In the genomic region with DNA sequence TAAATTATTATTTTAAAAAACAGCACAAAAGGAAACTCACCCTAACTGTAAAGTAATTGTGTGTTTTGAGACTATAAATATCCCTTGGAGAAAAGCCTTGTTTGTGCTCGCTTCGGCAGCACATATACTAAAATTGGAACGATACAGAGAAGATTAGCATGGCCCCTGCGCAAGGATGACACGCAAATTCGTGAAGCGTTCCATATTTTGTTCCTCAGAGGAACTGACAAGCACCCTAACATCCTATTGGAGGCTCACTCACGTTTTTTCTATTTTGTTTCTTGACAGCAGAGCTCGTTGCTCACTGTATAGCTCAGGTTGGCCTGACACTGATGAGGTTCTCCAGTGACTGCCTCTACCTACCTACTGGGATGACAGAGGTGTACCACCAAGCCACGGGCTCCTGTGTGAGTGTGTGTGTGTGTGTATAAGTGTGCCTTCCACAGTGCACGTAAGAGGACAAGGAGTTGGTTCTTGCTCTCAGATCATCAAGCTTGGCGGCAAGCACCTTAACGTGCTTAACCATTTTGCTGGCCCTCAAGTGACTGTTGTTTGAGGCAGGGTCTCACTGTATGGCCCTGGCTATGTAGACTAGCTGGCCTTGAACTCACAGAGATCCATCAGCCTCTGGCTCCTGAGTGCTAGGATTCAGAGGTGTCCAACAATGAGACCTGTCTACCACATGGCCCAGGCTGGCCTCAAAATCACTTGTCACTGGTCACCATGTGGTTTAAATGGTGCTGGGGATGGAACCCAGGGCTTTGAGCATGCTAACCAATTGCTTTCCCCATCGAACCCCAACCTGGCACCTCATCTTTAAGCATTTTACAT, we compare ENCODE assay signal across 7 mouse cellular contexts. TPM values are rescaled to one million over a fixed set of nuclear protein-coding genes. Genes with fewer than 3 reads are reported as not detected.
DNase-seq lines count a peak whose midpoint lies in the region; ATAC-seq and TF ChIP-seq lines count a peak whose summit lies in the region.

No protein-coding gene starts in this region.

- peak; percentile 27 for ATAC-seq in common myeloid progenitor, adult 5-6 weeks (replicated peaks; ENCODE audit: low read depth, poor library complexity, severe bottlenecking)

- H3K4me3 ChIP-seq in spleen, adult 2 months (ENCODE audit: extremely low read depth, insufficient read depth, insufficient read length), result peak overlapping the region; percentile 94; the same call in 1 of the 2 replicates
- H3K4me3 ChIP-seq in heart, embryonic 10.5 days, result peak overlapping the region; percentile 86
- peak overlapping the region; percentile 94 for H3K4me3 ChIP-seq in megakaryocyte, embryonic 14.5 days (replicated peaks)

- WGBS in spleen, adult 2 months, result 26% methylated on average over 14 of the region's 14 CpGs
- WGBS in heart, embryonic 10.5 days, result 25% methylated on average over 14 of the region's 14 CpGs

- no peaks in the 10 kb centered on the region for H3K27me3 ChIP-seq in spleen, adult 2 months (ENCODE audit: control insufficient read depth, insufficient read depth, low read length)
- H3K27me3 ChIP-seq in heart, embryonic 10.5 days (ENCODE audit: insufficient read depth, poor library complexity, severe bottlenecking), result no peaks in the 10 kb centered on the region
- no peaks in the 10 kb centered on the region for H3K27me3 ChIP-seq in megakaryocyte, embryonic 14.5 days (replicated peaks)

- peak overlapping the region; percentile 71 for H3K27ac ChIP-seq in spleen, adult 2 months (ENCODE audit: insufficient read depth, low read length)
- H3K27ac ChIP-seq in heart, embryonic 10.5 days, result peak overlapping the region; percentile 100

- TF ChIP-seq CTCF in spleen, adult 2 months (IDR thresholded peaks at IDR 0.05; ENCODE audit: extremely low read depth, insufficient read depth, insufficient read length, insufficient replicate concordance), result no peak

- H3K36me3 ChIP-seq in spleen, adult 2 months (ENCODE audit: control insufficient read depth, insufficient read depth, low read length), result peaks cover 15% of the 10 kb centered on the region
- H3K36me3 ChIP-seq in heart, embryonic 10.5 days, result peaks cover 63% of the 10 kb centered on the region
- peaks cover 79% of the 10 kb centered on the region for H3K36me3 ChIP-seq in megakaryocyte, embryonic 14.5 days (replicated peaks; ENCODE audit: low read length)

- no peak for DNase-seq in spleen, adult 2 months (ENCODE audit: low read depth in 1 of 2, low spot score in 2 of 2)
- DNase-seq in spleen, postnatal 10 days (ENCODE audit: low spot score in 2 of 2), result no peak
- DNase-seq in heart, embryonic 10.5 days (ENCODE audit: low spot score), result no peak
- DNase-seq in kidney, postnatal 10 days, result peak; percentile 50
- DNase-seq in ovary, postnatal 36 days (ENCODE audit: low spot score), result no peak

- H3K9me3 ChIP-seq in heart, embryonic 10.5 days, result no peaks in the 10 kb centered on the region
- no peaks in the 10 kb centered on the region; the same call in 1 of the 2 replicates for H3K9me3 ChIP-seq in megakaryocyte, embryonic 14.5 days

- peaks cover 5% of the 10 kb centered on the region; the same call in 1 of the 2 replicates for H3K4me1 ChIP-seq in spleen, adult 2 months (ENCODE audit: control insufficient read depth, insufficient read depth, insufficient read length)
- peaks cover 38% of the 10 kb centered on the region for H3K4me1 ChIP-seq in heart, embryonic 10.5 days
- peaks cover 67% of the 10 kb centered on the region for H3K4me1 ChIP-seq in megakaryocyte, embryonic 14.5 days

- no peak for TF ChIP-seq POLR2A in spleen, adult 2 months (IDR thresholded peaks at IDR 0.05; ENCODE audit: low read depth, low read length)

RNA-seq across cellular contexts. Expression of gene Med16, which starts 0.6 kb away (rescaled TPM):
- 46.4 and 73.7 TPM in 2 replicates for polyA plus RNA-seq in spleen, adult 2 months (2012; rRNA removed)
- total RNA-seq in common myeloid progenitor, adult 5-6 weeks (2017), result 17.3 and 19.3 TPM in 2 replicates
- polyA plus RNA-seq in heart, embryonic 10.5 days (2016; fragmentation: Nextera tagmentation; extraction: Ambion mirVana), result 51.9 and 54.4 TPM in 2 replicates
- polyA plus RNA-seq in megakaryocyte, embryonic 14.5 days (2012; ENCODE audit: insufficient read depth, low replicate concordance), result 32.2 and 85.7 TPM in 2 replicates

RNA-seq across cellular contexts. Expression of gene Gm26602, which starts 1.3 kb away (rescaled TPM):
- polyA plus RNA-seq in spleen, adult 2 months (2012; rRNA removed), result not detected in 2 replicates
- 7.0 and 11.2 TPM in 2 replicates for total RNA-seq in common myeloid progenitor, adult 5-6 weeks (2017)
- 1.4 and 4.0 TPM in 2 replicates for polyA plus RNA-seq in heart, embryonic 10.5 days (2016; fragmentation: Nextera tagmentation; extraction: Ambion mirVana)
- polyA plus RNA-seq in megakaryocyte, embryonic 14.5 days (2012; ENCODE audit: insufficient read depth, low replicate concordance), result not detected in 2 replicates

RNA-seq across cellular contexts. Expression of gene Kiss1r, which starts 7.5 kb away (rescaled TPM):
- 5.3 and 6.3 TPM in 2 replicates for polyA plus RNA-seq in spleen, adult 2 months (2012; rRNA removed)
- total RNA-seq in common myeloid progenitor, adult 5-6 weeks (2017), result 0.73 TPM in 1 of 2 replicates, not detected in the other
- 0.31 and 0.33 TPM in 2 replicates for polyA plus RNA-seq in heart, embryonic 10.5 days (2016; fragmentation: Nextera tagmentation; extraction: Ambion mirVana)
- polyA plus RNA-seq in megakaryocyte, embryonic 14.5 days (2012; ENCODE audit: insufficient read depth, low replicate concordance), result 2.7 and 4.5 TPM in 2 replicates

RNA-seq across cellular contexts. Expression of gene R3hdm4, which starts 11.7 kb away (rescaled TPM):
- polyA plus RNA-seq in spleen, adult 2 months (2012; rRNA removed), result 117 and 150 TPM in 2 replicates
- 38.4 and 50.7 TPM in 2 replicates for total RNA-seq in common myeloid progenitor, adult 5-6 weeks (2017)
- 88.7 and 96.0 TPM in 2 replicates for polyA plus RNA-seq in heart, embryonic 10.5 days (2016; fragmentation: Nextera tagmentation; extraction: Ambion mirVana)
- polyA plus RNA-seq in megakaryocyte, embryonic 14.5 days (2012; ENCODE audit: insufficient read depth, low replicate concordance), result 418 and 597 TPM in 2 replicates

RNA-seq across cellular contexts. Expression of gene Arid3a, which starts 17.5 kb away (rescaled TPM):
- polyA plus RNA-seq in spleen, adult 2 months (2012; rRNA removed), result 15.0 and 23.2 TPM in 2 replicates
- 11.5 and 16.0 TPM in 2 replicates for total RNA-seq in common myeloid progenitor, adult 5-6 weeks (2017)
- 12.5 and 16.4 TPM in 2 replicates for polyA plus RNA-seq in heart, embryonic 10.5 days (2016; fragmentation: Nextera tagmentation; extraction: Ambion mirVana)
- 89.7 and 142 TPM in 2 replicates for polyA plus RNA-seq in megakaryocyte, embryonic 14.5 days (2012; ENCODE audit: insufficient read depth, low replicate concordance)
